Mouse (Mus musculus) ES-E14 (cell line): ENCODE measurements around the gene Igfbp7.

Experiments used
- CHD2 ChIP-seq: IDR thresholded peaks from 2 replicates; pipeline ENCODE4 v1.6.1; 2014; ENCODE audit warnings: mild to moderate bottlenecking, low read depth, low read length, inconsistent platforms
- MAFK ChIP-seq: IDR thresholded peaks from 2 replicates; pipeline ENCODE4 v1.6.1; 2014; ENCODE audit warnings: mild to moderate bottlenecking, low read depth, low read length, inconsistent platforms; ENCODE audit not compliant: insufficient read depth
- ZC3H11A ChIP-seq: IDR thresholded peaks from 2 replicates; pipeline ENCODE4 v1.6.1; 2012; ENCODE audit warnings: low read depth, mild to moderate bottlenecking, inconsistent platforms, low read length, borderline replicate concordance

DNA sequence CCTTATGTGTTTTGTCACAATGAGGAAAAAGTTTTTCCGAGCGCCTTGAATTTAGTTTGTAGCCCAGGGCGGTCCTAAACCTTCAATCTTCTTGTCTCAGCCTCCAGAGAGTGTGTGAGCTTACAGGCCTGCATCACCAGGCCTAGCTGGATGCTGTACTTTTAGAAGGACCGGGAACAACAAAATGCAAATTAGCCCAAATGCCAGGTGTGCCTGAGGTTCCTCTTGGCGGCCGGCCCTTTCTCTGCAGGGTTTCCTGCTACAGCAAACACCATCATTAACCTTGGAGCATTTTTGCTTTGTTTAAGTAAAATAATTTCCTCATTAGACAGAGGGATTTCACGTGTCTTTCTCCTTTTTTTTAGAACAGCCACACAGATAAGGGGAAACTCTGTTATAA, 39.6 kb downstream of the Igfbp7 start:
- TF ChIP-seq CHD2 (no peak), ZC3H11A (no peak), MAFK (no peak)
